Mouse (Mus musculus): ENCODE data around the gene Spata33.

DNA sequence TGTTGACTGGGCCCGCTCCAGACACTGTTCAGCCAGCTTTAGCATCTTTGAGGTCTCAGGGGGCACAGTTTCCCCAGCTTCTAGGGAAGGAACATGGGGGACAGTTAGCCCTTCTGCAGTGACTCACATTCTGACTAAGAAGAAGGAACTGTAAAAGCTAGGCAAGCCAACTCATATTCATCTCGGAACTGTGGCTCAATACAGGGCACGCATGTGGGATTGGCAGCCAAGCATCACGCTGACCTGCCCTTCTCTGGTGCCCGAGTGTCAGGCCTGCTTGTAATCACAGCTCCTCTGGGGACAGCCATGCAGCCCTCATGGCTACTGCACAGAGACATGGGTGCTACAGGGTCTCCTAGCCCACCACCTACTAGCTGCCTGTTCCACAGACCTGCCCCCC lies 38.3 kb downstream of the Spata33 start:
- TF ChIP-seq EP300 (IDR thresholded peaks at IDR 0.05; ENCODE audit: low read depth) (no peak), CTCF (IDR thresholded peaks at IDR 0.05; ENCODE audit: low read depth) (no peak)
